Mouse (Mus musculus) kidney, embryonic 14.5 days (tissue): ENCODE data around the gene Apod. TPM values are rescaled to one million over a fixed set of nuclear protein-coding genes. Genes with fewer than 3 reads are reported as not detected.

Source experiments
- ATAC-seq: fragments of 200-750 bp; cut with Nextera tagmentation; 2 replicates; pipeline ENCODE4 v1.8.0; 2017; ENCODE audit warnings: moderate number of reproducible peaks, mild to moderate bottlenecking, moderate TSS enrichment, moderate library complexity; ENCODE audit not compliant: low FRiP score, low TSS enrichment
- H3K27ac ChIP-seq: fragments of 300-500 bp; sonication (generic); 2 replicates; pipeline ENCODE4 v1.5.1; 2014; ENCODE audit warnings: low read depth, mild to moderate bottlenecking, low read length, moderate library complexity, mixed read lengths
- H3K27me3 ChIP-seq: fragments of 300-500 bp; sonication (generic); 2 replicates; pipeline ENCODE4 v1.6.1; 2014; ENCODE audit warnings: mild to moderate bottlenecking, low read length; ENCODE audit not compliant: control insufficient read depth, insufficient read depth
- H3K36me3 ChIP-seq: fragments of 300-500 bp; sonication (generic); 2 replicates; pipeline ENCODE4 v1.6.1; 2014; ENCODE audit warnings: low read length, mixed read lengths; ENCODE audit not compliant: control insufficient read depth, insufficient read depth
- H3K4me1 ChIP-seq: fragments of 300-500 bp; sonication (generic); 2 replicates; pipeline ENCODE4 v1.6.1; 2014; ENCODE audit warnings: low read length, mixed read lengths; ENCODE audit not compliant: control insufficient read depth, insufficient read depth
- H3K4me2 ChIP-seq: fragments of 300-500 bp; sonication (generic); replicated peaks from 2 replicates; pipeline ENCODE4 v1.6.1; 2014; ENCODE audit warnings: low read depth, mild to moderate bottlenecking, low read length
- H3K4me3 ChIP-seq: fragments of 300-500 bp; sonication (generic); 2 replicates; pipeline ENCODE4 v1.5.1; 2014; ENCODE audit warnings: mild to moderate bottlenecking, low read length
- H3K9ac ChIP-seq: fragments of 300-500 bp; sonication (generic); 2 replicates; pipeline ENCODE4 v1.6.1; 2014; ENCODE audit warnings: low read depth, mild to moderate bottlenecking, low read length, moderate library complexity
- H3K9me3 ChIP-seq: fragments of 300-500 bp; sonication (generic); 2 replicates; pipeline ENCODE4 v1.6.1; 2016; ENCODE audit warnings: low read length; ENCODE audit not compliant: control insufficient read depth
- WGBS: fragments of 180-500 bp; shearing (Covaris S2); extraction: QIAGEN DNeasy Blood & Tissue Kit; methylation state at CpG from one replicate; pipeline ENCODE4 v1.1.7; 2014; 5-methylcytosine and 5-hydroxymethylcytosine counted together
- polyA plus RNA-seq: library from polyadenylated mRNA; unstranded; fragments of >200 nt; fragmentation: Nextera tagmentation; extraction: Ambion mirVana; gene quantifications from 2 replicates; pipeline ENCODE4 v1.2.1, GENCODE M21; 2014

Gene Apod
- polyA plus RNA-seq, 1 experiment from 2014 or later, result 0.47 TPM

DNA sequence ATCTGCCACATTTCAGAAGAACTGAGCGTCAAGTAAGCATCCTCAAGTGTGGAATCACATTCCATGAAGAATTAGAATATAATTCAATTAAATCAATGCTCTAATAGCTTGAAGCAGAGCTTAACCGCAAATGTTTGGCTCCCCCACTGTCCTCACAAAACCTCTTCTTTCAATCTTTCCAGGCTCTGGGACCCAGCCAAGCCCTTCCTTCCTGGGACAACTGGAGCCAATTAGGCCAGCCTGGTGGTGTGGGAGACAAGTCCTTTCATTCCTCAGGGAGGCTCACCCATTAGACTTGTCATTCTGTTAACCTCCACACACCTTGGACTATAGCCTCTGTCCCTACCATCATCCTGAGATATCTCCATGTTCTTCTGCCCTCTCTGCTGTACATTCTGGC lies 32.6 kb downstream of the Apod start:
- Histone ChIP-seq H3K4me2 (no peak overlapping the region), H3K27me3 (no peaks in the 10 kb centered on the region), H3K4me1 (peaks cover 7% of the 10 kb centered on the region; the same call in 1 of the 2 replicates), H3K9ac (no peak overlapping the region), H3K4me3 (no peak overlapping the region), H3K27ac (no peak overlapping the region), H3K36me3 (no peaks in the 10 kb centered on the region), H3K9me3 (no peaks in the 10 kb centered on the region)
- 86% methylated on average over 2 of the region's 2 CpGs for WGBS
- ATAC-seq, result no peak

DNA sequence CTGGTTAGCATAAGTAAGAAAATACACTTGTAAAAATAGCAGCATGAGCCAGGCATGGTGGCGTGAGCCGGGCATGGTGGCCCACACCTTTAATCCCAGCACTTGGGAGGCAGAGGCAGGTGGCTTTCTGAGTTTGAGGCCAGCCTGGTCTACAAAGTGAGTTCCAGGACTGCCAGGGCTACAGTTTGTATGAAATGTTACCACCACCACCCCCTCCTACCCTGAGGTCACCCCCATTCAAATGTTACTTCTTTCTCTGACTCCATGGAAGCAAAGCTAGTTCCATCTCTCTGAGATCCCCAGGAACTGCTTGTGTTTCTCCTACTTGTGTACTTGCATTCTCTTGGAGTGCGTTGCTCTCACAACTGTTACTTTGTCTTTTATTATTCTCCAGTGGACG lies 34.4 kb downstream of the Apod start:
- no peak overlapping the region for H3K4me3 ChIP-seq
- H3K36me3 ChIP-seq, result no peaks in the 10 kb centered on the region
- WGBS, result 85% methylated on average over 4 of the region's 4 CpGs
- H3K4me2 ChIP-seq, result no peak overlapping the region
- H3K27me3 ChIP-seq, result no peaks in the 10 kb centered on the region
- no peak overlapping the region for H3K9ac ChIP-seq
- no peak overlapping the region for H3K27ac ChIP-seq
- no peak for ATAC-seq
- H3K9me3 ChIP-seq, result no peaks in the 10 kb centered on the region
- peaks cover 7% of the 10 kb centered on the region; the same call in 1 of the 2 replicates for H3K4me1 ChIP-seq

DNA sequence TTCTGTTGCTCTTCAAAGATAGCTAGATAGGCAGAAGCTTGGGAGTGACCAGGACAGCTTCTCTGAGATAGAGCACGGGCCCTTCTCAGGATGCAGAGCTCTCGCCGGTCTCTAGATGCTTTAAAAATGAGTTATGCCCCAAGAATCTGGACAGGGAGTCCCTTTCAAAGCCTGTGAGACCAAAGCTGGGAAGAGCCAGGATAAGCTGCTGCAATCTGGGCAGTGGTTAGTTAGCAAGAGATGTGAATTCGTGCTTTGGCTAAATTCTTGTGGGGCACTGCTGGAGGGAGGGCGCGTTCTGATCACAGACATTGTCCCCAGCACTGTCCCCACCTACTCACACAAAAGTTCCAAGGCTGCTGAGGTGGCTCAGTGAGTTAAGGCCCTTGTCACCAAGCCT lies 36.0 kb downstream of the Apod start:
- WGBS, result 60% methylated on average over 6 of the region's 6 CpGs
- no peak overlapping the region for H3K9ac ChIP-seq
- ATAC-seq, result no peak
- H3K27ac ChIP-seq, result no peak overlapping the region
- H3K9me3 ChIP-seq, result no peaks in the 10 kb centered on the region
- no peak overlapping the region for H3K4me2 ChIP-seq
- H3K36me3 ChIP-seq, result no peaks in the 10 kb centered on the region
- H3K4me1 ChIP-seq, result peaks cover 10% of the 10 kb centered on the region
- H3K27me3 ChIP-seq, result no peaks in the 10 kb centered on the region
- H3K4me3 ChIP-seq, result no peak overlapping the region

DNA sequence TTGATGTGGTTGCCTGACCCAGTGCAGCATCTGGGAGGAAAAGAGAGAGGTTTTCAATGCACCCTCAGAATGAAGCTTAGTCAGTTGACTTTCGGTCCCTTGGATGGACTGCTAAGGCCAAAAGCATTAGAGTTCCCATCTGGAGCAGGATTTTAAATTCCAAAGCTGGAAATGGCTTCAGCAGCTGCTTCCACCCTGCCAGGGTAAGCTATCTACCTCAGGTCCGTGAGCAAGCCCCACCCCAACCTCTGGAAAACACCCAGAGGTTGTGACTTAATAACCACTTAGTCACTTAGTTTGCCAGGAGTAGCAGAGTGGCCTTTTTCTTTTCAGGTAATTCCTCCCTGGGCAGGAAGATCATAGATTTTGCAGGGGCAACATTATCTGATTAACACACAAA lies 36.5 kb downstream of the Apod start:
- H3K4me1 ChIP-seq, result peaks cover 15% of the 10 kb centered on the region
- no peak overlapping the region for H3K9ac ChIP-seq
- no peak overlapping the region for H3K4me3 ChIP-seq
- ATAC-seq, result no peak
- WGBS, result 70% methylated on average over 2 of the region's 2 CpGs
- no peak overlapping the region for H3K4me2 ChIP-seq
- no peak overlapping the region for H3K27ac ChIP-seq
- H3K36me3 ChIP-seq, result no peaks in the 10 kb centered on the region
- no peaks in the 10 kb centered on the region for H3K27me3 ChIP-seq
- H3K9me3 ChIP-seq, result no peaks in the 10 kb centered on the region

DNA sequence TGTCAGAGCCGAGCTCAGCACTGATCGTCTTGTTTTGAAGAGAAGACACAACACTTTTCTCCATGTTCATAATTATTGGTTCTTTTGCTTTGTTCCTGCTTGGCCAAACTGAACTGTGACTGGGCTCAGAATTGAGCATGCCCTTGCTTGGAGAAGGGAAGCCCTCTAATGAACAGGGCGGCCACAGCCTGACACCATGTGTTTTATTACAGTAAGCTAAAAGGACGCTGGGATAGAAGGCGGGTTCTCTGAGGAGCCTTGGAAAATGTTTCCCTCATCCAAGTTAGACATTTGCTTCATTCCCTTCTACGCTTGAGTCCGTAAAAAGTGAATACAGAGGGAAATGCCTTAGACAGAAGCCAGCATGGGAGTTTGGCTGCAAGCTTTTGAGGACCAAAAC lies 37.6 kb downstream of the Apod start:
- WGBS, result 59% methylated on average over 7 of the region's 7 CpGs
- Histone ChIP-seq H3K9ac (no peak overlapping the region), H3K4me3 (no peak overlapping the region), H3K9me3 (no peaks in the 10 kb centered on the region), H3K27me3 (no peaks in the 10 kb centered on the region), H3K27ac (peak overlapping the region; percentile 67), H3K36me3 (no peaks in the 10 kb centered on the region; the same call in 1 of the 2 replicates), H3K4me1 (peaks cover 25% of the 10 kb centered on the region), H3K4me2 (no peak overlapping the region)
- no peak for ATAC-seq

DNA sequence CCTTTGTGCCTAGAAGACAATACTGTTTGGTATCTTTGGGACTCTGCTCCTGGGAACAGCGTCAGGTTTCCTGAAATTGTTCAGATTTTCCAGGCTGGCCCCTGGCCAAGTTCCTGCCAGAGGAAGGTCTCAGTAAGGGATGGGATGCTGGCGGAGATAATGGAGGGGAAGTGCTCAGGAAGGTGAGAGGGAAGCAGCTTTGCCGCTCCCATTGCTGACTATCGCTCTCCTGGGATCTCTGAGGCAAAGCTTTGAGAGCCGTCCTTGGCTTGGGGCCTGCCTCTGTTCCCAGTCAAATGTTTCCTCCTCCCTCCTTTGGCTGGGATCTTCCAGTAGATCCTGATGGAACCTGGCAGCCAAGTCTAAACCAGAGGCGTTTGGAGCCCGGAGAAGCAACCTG lies 38.1 kb downstream of the Apod start:
- no peak overlapping the region for H3K9ac ChIP-seq
- H3K27ac ChIP-seq, result peak overlapping the region; percentile 67; the same call in 1 of the 2 replicates
- H3K4me2 ChIP-seq, result no peak overlapping the region
- ATAC-seq, result no peak
- H3K4me3 ChIP-seq, result no peak overlapping the region
- H3K36me3 ChIP-seq, result no peaks in the 10 kb centered on the region; the same call in 1 of the 2 replicates
- no peaks in the 10 kb centered on the region for H3K27me3 ChIP-seq
- 77% methylated on average over 7 of the region's 7 CpGs for WGBS
- no peaks in the 10 kb centered on the region for H3K9me3 ChIP-seq
- H3K4me1 ChIP-seq, result peaks cover 25% of the 10 kb centered on the region

DNA sequence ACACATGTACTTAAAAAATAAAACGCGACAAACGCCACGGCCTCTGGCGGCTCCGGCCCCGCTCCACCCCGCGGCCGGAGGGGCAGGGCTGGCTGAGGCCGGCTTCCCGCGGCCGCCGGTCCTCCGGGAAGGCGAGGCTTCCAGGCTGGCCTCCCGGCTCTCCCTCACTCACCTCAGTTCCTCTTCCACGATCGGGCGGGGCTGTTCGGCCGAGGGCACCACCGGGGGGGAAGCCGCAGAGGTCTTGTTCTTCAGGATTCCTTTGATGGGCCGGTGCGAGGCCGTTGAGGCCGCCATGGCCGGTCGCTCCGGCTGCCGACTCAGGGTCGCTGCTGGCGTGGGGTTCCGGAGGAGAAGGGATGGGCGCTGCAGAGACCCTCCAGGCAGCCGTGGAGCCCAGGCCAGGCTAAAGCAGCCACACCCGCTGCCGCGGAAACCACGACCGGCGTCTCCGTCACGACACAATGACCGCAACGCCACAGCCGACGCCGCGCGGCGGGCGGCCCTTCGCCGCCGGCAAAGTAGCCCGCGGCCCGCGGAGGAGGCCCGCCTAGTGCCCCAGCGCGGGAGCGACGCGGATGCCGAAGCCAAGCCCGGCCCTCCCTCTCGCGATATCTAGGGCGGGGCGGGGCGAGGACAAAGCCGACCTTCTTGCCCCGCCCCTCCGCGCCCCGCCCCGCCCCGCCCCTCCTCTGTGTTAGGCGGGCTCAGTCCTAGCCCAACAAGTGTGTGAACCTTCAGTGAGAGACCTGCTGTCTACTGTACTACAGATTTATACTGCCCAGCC lies 39.7 kb downstream of the Apod start, which contains the start of gene Ppp1r2:
Gene Ppp1r2, minus strand, starts transcription at position 604 of the 787 bp plus-strand sequence.
- Histone ChIP-seq H3K4me2 (peak within 1 kb of the TSS; percentile 79), H3K27me3 (no peaks in the 10 kb centered on the region), H3K36me3 (no peaks in the 10 kb centered on the region; the same call in 1 of the 2 replicates), H3K4me3 (peak within 1 kb of the TSS; percentile 89), H3K4me1 (peaks cover 25% of the 10 kb centered on the region), H3K9me3 (no peaks in the 10 kb centered on the region), H3K9ac (peak within 1 kb of the TSS; percentile 96), H3K27ac (peak within 1 kb of the TSS; percentile 88)
- ATAC-seq, result peak; percentile 97
- whole genome bisulfite sequencing, result under 1% methylated on average over 66 of the region's 83 CpGs

DNA sequence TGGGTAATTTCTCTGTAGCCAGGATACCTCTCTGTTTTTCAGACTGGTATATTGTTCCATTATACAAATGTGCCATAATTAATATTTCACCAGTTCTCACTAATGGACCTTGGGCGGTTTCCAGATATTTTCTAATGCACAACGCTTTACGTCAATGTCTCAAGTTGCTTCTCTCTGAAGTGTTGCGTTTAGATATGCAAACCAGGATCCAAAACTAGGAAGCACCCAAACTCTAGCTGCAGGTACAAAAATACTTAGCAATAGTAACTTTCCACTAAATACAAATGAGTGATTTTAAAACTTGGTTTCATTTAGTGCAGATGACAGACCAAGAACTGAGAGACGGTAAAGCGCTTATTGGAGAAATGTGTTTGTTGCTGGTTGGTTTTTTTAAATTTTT lies 40.5 kb downstream of the Apod start:
- Histone ChIP-seq H3K9ac (peak overlapping the region; percentile 96), H3K36me3 (no peaks in the 10 kb centered on the region; the same call in 1 of the 2 replicates), H3K9me3 (no peaks in the 10 kb centered on the region), H3K4me2 (peak overlapping the region; percentile 79), H3K27me3 (no peaks in the 10 kb centered on the region), H3K4me1 (peaks cover 25% of the 10 kb centered on the region), H3K27ac (peak overlapping the region; percentile 88), H3K4me3 (peak overlapping the region; percentile 89)
- WGBS, result 3% methylated on average over 6 of the region's 6 CpGs
- no peak for ATAC-seq

DNA sequence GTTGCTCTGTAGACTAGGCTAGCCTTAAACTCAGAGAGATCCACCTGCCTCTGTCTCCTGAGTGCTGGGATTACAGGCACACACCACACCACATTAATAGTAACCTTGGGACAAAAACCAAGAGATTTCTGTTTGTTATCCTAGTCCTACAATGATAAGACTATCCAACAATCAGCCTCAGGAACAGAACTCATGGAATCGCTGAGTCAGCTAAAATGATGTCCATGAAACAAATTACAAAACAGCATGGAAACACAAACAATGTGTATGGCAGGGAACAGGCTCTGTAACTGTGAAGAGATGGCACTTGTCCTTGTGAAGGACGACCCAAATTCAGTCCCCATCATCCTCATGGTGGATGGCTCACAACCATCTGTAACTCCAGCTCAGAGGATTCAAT lies 47.9 kb downstream of the Apod start:
- Histone ChIP-seq H3K4me3 (no peak overlapping the region), H3K9ac (no peak overlapping the region), H3K4me2 (no peak overlapping the region), H3K9me3 (no peaks in the 10 kb centered on the region), H3K27ac (no peak overlapping the region), H3K4me1 (no peaks in the 10 kb centered on the region), H3K36me3 (peaks cover 6% of the 10 kb centered on the region; the same call in 1 of the 2 replicates), H3K27me3 (no peaks in the 10 kb centered on the region)
- 87% methylated on average over 2 of the region's 2 CpGs for WGBS
- ATAC-seq, result no peak
